Mouse (Mus musculus) cortical plate, adult 2 months (tissue): ENCODE data around the gene Phyh.

Experiments
- CTCF ChIP-seq: fragments of 200-500 bp; IDR thresholded peaks from 2 replicates; pipeline ENCODE4 v1.5.1; 2011; ENCODE audit warnings: mild to moderate bottlenecking, control low read depth, low read length; ENCODE audit not compliant: insufficient read depth; ENCODE audit errors: extremely low read depth
- POLR2A ChIP-seq: fragments of 200-500 bp; IDR thresholded peaks from 2 replicates; pipeline ENCODE4 v1.6.1; 2011; ENCODE audit warnings: mild to moderate bottlenecking, low read length, control low read depth; ENCODE audit not compliant: insufficient read depth; ENCODE audit errors: extremely low read depth

GRCm38 (mm10) chr2:4987388-4988180 lies 68.8 kb downstream of the Phyh start:
- TF ChIP-seq CTCF (no peak), POLR2A (no peak)
